ENCODE assay signal across 8 mouse cellular contexts in genomic region chr11:32225222-32226104, GRCm38 (mm10). TPM values are rescaled to one million over a fixed set of nuclear protein-coding genes. Genes with fewer than 3 reads are reported as not detected.
A peak's percentile ranks its signal among the peaks of the same experiment; 100 is the strongest.
DNase-seq lines count a peak whose midpoint lies in the region; ATAC-seq and TF ChIP-seq lines count a peak whose summit lies in the region.

No protein-coding gene starts in this region.

- H3K4me1 ChIP-seq in kidney, postnatal 0 days (replicated peaks; ENCODE audit: insufficient read depth, low read length): peaks cover 32% of the 10 kb centered on the region

- no peak overlapping the region for H3K9ac ChIP-seq in kidney, postnatal 0 days (ENCODE audit: low read depth, low read length)

- 0 out of 2 replicates have a peak, but pooled peaks cover 2% of the 10 kb centered on the region for H3K36me3 ChIP-seq in kidney, postnatal 0 days (ENCODE audit: insufficient read depth, low read length)

- ATAC-seq in kidney, postnatal 0 days (replicated peaks; ENCODE audit: low FRiP score, low read depth): no peak

- intact Hi-C loops in heart, postnatal 25 days (cut with DNase I): no loop called here

- no peaks in the 10 kb centered on the region for H3K27me3 ChIP-seq in kidney, postnatal 0 days (ENCODE audit: insufficient read depth, low read length)

- peak; percentile 96 for DNase-seq in heart, adult 11 months
- DNase-seq in heart, postnatal 25 days (ENCODE audit: low spot score): no peak
- peak; percentile 93 for DNase-seq in adipocyte (ENCODE audit: low spot score)
- DNase-seq in gastrocnemius, postnatal 10 days: peak; percentile 47
- DNase-seq in kidney, postnatal 0 days (ENCODE audit: low spot score): peak; percentile 42
- DNase-seq in lung, postnatal 4 days: peak; percentile 51 to 80
- DNase-seq in left cerebral cortex, adult 11 months (ENCODE audit: low spot score): no peak
- no peak for DNase-seq in right cerebral cortex, adult 2 months (ENCODE audit: low spot score in 2 of 2)

- no peak overlapping the region for H3K4me2 ChIP-seq in kidney, postnatal 0 days (ENCODE audit: low read length)

- H3K4me3 ChIP-seq in kidney, postnatal 0 days (replicated peaks; ENCODE audit: low read depth, low read length): no peak overlapping the region

- TF ChIP-seq CTCF in kidney, postnatal 0 days (IDR thresholded peaks at IDR 0.05; ENCODE audit: low read depth): no peak

- no peaks in the 10 kb centered on the region for H3K9me3 ChIP-seq in kidney, postnatal 0 days (replicated peaks; ENCODE audit: low read length)

- 48% methylated on average over 7 of the region's 7 CpGs for WGBS in kidney, postnatal 0 days

- H3K27ac ChIP-seq in kidney, postnatal 0 days: peak overlapping the region; percentile 89

RNA-seq across cellular contexts. Expression of gene Mpg, which starts 0.8 kb away (rescaled TPM):
- total RNA-seq in heart, postnatal 25 days (2021): 1 to 10 TPM; 5.1 to 6.0 TPM
- 10 to 100 TPM; 11.2 to 14.3 TPM for total RNA-seq in gastrocnemius, postnatal 10 days (2021)
- polyA plus RNA-seq in kidney, postnatal 0 days (2015; fragmentation: Nextera tagmentation; extraction: Ambion mirVana): 31.6 and 33.0 TPM in 2 replicates

RNA-seq across cellular contexts. Expression of gene Rhbdf1, which starts 3.4 kb away (rescaled TPM):
- 10 to 100 TPM; 21.9 to 25.0 TPM for total RNA-seq in heart, postnatal 25 days (2021)
- total RNA-seq in gastrocnemius, postnatal 10 days (2021): 10 to 100 TPM; 26.3 to 35.3 TPM
- 49.3 and 55.0 TPM in 2 replicates for polyA plus RNA-seq in kidney, postnatal 0 days (2015; fragmentation: Nextera tagmentation; extraction: Ambion mirVana)

RNA-seq across cellular contexts. Expression of gene Snrnp25, which starts 20.2 kb away (rescaled TPM):
- 10 to 100 TPM; 11.1 to 12.4 TPM for total RNA-seq in heart, postnatal 25 days (2021)
- 1 to 10 TPM; 7.6 to 8.6 TPM for total RNA-seq in gastrocnemius, postnatal 10 days (2021)
- 49.5 and 49.6 TPM in 2 replicates for polyA plus RNA-seq in kidney, postnatal 0 days (2015; fragmentation: Nextera tagmentation; extraction: Ambion mirVana)

RNA-seq across cellular contexts. Expression of gene Il9r, which starts 25.4 kb away (rescaled TPM):
- total RNA-seq in heart, postnatal 25 days (2021): not detected
- not detected for total RNA-seq in gastrocnemius, postnatal 10 days (2021)
- not detected in 2 replicates for polyA plus RNA-seq in kidney, postnatal 0 days (2015; fragmentation: Nextera tagmentation; extraction: Ambion mirVana)

RNA-seq across cellular contexts. Expression of gene Nprl3, which starts 42.0 kb away (rescaled TPM):
- 10 to 100 TPM; 26.8 to 29.8 TPM for total RNA-seq in heart, postnatal 25 days (2021)
- 10 to 100 TPM; 18.9 to 25.0 TPM for total RNA-seq in gastrocnemius, postnatal 10 days (2021)
- 36.9 and 44.2 TPM in 2 replicates for polyA plus RNA-seq in kidney, postnatal 0 days (2015; fragmentation: Nextera tagmentation; extraction: Ambion mirVana)

Comparison
In these comparisons a context has a peak if more than half of its experiments do, and no peak if none do; other contexts are left out.
1. DNase-seq: peak in heart, adult 11 months (single experiment), adipocyte (single experiment), gastrocnemius, postnatal 10 days (single experiment), kidney, postnatal 0 days (single experiment) and lung, postnatal 4 days (2 of 2); none in heart, postnatal 25 days (single experiment), left cerebral cortex, adult 11 months (single experiment) and right cerebral cortex, adult 2 months (0 of 2).